Mouse (Mus musculus): ENCODE measurements at regions not wholly inside any gene's neighbourhood (a gene's known extent, or its start where the extent isn't known, plus 50 kb on each side); places are given as distances from the start of the nearest gene placed in this dataset.

- TF ChIP-seq POLR2A (IDR thresholded peaks at IDR 0.05; ENCODE audit: low read depth, low read length) (no peak), CTCF (IDR thresholded peaks at IDR 0.05; ENCODE audit: borderline replicate concordance, insufficient read depth, low read length) (no peak)
Measured at GRCm38 (mm10) chr15:59141621-59142020, 252.5 kb downstream of the Gm49356 start.
